Mouse (Mus musculus) hindlimb bud, embryonic 11.5 days (tissue): ENCODE results near the gene Tnk2.
A peak's percentile ranks its signal among the peaks of the same experiment; 100 is the strongest.

Experiments used
- DNase-seq: peaks from one replicate; pipeline ENCODE4 v3.0.0-alpha.2; 2012; ENCODE audit warnings: low read depth, low spot score; ENCODE audit errors: extremely low spot score

The Tnk2 gene

DNA sequence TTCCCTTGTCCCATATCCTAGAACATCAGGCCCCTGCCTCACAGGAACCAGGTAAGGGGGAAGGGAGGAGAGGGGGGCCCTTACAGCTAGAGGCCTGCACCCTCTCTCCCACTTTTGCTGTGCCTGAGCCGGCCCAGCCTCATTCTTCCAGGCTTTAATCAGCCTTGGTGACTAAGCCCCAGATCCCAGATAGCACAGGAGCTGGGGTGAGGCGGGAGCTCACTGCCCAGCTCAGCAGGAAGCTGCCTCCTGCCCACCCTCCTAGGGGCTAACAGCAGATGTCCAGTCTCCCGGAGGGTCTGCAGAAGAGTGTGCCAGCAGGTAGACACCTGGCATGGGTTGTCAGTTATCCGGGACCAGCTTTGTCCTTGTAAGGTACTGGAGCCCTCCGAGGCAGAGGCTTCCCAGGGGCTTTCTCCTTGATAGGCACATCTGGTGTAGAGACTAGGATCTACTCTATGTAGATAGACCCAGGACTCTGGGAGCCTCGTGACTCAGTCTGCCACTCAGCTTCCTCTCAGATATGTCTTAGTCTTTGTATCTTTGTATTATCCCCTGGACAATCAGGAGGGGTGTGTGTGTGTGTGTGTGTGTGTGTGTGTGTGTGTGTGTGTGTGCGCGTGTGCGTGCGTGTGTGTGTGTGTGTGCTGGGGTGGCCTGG is 33.5 kb downstream of the Tnk2 start:
- DNase-seq, result no peak

DNA sequence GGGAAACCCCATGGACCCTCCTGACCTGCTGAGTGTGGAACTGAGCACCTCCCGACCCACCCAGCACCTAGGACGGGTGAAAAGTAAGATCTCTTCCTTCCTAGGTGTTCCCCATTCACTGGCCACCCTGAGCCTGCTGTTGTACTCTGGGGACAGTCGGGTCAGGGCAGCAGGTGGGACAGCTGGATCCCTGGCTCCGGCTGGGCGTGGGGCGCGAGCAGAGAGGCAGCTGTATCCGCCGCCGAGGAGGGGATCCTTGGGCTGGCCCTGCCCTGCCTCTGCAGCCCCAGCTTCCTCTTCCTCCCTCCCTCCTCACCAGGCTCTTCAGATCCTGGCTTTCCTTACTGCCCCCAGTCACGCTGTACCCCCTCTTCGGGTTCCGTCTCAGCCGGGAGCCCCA is 34.2 kb downstream of the Tnk2 start:
- DNase-seq, result no peak

DNA sequence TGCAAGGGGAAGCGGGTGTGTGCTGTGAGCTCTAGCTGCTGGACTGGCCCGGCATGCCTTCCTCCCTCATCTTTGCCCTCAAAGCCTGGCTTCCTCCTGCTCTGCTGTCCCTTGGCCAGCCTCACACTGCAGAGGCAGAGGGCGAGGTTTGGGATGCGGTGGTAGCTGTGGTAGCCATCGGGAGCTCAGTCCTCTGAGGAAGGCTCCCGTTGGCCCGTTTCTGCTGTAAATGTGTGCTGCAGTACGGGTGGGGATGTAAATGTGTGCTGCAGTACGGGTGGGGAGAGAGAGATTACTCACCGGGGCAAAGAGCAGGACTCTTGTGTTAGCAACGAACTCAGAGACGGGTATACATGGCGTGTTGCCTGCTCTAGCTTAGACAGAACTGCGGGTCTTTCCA is 35.1 kb downstream of the Tnk2 start:
- no peak for DNase-seq

DNA sequence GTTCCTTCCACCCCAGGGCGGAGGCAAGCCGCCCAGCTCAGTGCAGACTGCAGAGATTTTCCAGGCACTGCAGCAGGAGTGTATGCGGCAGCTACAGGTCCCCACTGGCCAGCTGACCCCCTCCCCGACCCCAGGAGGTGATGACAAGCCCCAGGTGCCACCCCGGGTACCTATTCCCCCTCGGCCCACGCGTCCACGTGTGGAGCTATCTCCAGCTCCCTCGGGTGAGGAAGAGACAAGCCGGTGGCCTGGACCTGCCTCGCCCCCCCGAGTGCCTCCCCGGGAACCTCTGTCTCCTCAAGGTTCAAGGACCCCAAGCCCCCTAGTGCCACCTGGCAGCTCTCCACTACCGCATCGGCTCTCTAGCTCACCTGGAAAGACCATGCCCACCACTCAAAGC is 36.3 kb downstream of the Tnk2 start:
- no peak for DNase-seq

DNA sequence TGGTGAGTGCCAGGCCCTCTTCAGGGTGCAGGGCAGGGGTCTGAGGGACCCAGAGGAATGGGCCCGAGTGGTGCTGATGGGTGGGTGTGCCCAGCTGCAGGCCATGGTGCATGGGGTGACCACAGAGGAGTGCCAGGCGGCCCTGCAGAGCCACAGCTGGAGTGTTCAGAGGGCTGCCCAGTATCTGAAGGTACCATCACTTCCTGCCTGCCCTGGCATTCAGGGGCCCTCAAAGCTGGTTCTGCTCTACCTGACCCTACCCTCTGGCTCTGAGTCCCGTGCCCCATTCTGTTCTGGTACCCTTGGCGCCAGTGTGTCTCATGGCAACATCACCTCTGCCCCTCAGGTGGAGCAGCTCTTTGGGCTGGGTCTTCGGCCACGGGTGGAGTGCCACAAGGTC is 37.1 kb downstream of the Tnk2 start:
- DNase-seq, result no peak

DNA sequence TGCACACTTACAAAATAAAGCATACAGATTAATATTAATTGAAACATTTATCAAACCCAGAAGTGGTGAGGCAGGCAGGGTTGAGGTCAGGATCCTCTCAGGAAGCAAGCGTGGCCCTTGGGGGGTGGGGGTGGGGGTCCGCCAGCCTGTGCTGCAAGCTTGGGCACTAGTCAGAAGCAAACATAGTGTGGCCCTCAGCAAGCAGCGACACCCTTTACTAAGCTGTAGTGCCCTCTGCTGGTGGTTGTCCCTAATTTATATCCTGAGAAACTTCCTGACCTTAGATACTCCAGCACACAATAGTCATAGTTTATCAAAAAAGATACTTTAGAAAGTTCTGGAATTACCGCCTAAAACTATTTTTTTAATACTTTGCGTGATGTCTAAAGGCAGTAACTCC is 38.5 kb downstream of the Tnk2 start:
- DNase-seq, result no peak

DNA sequence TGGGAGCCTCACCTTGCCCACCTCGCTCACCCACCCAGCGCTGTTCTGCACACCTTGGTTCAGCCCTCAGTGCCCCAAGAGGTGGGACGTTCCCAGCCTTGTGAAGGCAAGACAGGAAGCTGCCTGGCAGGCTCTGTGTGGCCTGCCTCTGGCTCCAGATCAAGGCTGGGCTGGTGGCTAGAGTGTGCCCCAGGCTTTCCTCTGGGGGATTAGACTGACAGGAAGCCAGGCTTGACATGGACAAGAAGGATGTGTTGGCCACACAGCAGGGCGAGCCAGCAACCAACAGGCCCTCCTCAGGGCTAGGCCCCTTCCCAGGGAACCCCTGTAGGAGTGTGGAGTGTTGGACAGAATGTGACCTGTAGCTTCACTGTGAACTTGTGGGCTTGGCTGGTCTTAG is 39.2 kb downstream of the Tnk2 start:
- DNase-seq, result no peak

DNA sequence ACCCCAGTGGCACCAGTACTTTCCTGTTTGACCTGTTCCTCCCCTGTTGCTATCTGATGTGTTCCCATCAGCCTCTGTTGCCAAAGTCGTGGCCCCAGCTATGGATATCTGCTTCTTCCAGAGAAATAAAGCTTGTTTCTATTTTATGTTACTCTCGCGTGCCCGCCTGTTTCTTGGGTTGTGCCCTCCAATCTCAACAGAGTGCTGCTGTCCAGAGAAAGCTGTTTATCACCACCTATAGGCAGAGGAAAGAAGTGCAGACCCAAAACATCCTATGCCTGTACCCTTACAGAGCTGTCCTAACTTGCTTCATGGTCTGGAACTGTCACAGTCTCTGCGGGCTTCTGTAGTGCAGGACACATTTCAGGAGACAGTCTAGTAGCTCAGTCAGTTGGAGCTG is 39.7 kb downstream of the Tnk2 start:
- DNase-seq, result no peak

DNA sequence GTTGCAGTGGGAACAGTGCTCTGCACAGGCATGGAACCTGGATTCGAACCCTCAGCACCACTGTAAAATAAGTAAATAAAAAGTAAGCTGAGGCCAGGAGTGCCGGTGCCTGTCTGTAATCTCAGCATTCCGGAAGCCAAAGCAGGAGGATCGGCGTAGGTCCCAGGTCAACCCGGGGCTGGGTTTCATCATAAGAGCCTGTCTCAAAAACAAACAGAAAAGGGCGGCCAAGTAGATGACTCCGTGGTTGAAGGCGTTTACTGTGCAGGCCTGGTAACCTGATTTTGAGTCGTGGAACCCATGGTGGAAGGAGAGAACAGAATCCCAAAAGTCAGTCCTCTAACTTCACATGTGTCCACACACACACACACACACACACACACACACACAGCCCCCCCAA is 41.7 kb downstream of the Tnk2 start:
- no peak for DNase-seq

DNA sequence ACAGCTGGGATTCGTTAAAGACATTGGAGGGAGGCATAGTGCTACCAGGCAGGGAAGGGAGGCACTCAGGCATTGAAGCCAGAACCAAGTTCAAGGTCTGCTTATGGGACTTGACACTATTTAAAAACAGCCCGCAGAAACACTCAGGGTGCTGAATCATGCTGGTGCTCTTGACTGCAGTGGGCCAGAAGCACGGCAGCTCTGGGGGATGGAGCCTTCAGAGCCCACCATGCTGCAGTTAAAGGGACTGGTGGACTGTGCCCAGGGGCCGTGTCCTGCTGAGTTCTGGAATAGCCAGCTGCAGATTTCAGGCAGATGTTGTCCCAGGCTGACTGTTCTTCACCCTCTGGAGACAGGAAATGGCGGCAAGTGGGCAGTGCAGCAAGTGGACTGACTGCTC is 42.3 kb downstream of the Tnk2 start:
- no peak for DNase-seq

DNA sequence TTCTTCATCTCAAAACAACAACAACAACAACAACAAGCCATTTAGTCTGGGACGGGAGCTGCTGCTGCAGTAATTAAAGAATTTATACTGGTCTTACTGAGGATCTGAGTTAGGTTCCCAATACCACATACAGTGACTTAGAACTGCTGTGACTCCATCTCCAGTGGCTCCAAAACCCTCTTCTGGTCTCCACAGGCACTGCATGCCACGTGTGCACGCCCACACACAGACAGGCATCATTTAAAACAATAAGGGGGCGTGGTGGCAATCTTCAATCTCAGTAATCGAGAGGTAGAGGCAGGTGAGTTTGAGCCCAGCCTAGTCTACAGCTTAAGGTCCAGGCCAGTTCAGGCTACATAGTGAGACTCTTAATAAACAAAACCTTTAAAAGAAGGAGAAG is 43.5 kb downstream of the Tnk2 start:
- no peak for DNase-seq

DNA sequence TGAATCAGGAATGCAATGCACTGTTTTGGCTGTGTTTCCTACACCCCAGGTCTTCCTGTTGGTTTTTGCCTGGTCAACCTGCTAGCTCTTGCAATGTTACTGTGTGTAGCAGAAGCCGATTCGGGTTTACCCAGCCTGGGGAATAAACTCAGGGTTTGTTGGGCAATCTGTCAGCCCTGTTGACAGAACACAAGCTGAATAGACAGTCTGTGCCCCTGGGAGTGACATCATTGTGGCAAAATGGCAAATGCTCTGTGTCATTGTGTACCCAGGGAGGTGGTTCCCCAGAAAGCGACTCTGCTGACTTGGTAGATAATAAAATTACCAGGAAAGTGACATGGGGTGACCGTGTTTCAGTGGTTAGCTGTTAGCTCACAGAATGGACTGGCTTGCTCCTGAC is 45.1 kb downstream of the Tnk2 start:
- DNase-seq, result no peak

DNA sequence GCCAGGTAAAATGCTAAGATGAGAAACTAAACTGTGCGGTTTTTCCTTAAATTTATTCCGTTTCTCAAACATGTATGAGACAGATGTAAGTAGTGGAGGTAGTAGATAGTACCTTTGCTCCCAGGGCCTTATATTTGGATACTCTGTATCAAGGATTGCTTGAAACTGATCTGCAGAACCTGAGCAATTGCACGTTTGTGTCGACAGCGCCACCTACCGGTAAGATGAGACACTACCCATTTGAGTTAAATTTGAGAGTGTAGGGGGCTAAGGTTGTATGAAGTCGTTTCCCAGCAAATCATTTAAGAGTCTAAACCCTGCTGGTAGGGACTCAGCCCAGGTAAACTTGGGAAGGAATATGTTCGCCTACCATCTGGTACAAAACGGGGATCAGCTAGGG is 45.8 kb downstream of the Tnk2 start:
- DNase-seq, result peak; percentile 61

DNA sequence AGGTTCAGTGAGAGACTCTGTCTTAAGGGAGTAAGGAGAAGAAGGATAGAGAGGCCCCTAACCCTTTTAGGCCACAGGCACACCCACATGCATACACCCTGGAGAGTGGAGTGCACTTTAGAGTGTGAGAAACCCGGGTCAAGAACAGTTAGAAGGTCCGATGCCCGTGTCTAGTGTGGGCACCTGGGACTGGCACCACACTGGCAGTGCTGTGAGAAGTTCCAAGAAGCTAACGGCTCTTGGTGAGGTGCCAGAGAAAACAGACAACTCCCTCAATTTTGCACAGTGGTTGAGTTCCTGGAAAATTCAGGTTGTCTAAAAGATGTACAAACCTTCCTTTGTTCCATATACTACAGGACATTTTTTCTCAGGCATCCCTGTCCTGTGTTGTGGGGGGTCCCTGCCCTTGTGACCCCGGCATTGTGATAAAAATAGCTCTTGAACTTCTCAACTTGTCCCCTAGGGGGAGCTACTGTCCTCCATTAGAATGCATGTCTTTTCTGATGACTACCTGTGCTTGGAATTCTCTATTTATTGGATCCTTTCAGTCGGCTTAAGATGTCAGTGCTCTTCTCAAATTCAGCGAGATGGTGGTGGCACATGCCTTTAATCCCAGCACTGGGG is 53.3 kb downstream of the Tnk2 start:
- DNase-seq, result no peak

DNA sequence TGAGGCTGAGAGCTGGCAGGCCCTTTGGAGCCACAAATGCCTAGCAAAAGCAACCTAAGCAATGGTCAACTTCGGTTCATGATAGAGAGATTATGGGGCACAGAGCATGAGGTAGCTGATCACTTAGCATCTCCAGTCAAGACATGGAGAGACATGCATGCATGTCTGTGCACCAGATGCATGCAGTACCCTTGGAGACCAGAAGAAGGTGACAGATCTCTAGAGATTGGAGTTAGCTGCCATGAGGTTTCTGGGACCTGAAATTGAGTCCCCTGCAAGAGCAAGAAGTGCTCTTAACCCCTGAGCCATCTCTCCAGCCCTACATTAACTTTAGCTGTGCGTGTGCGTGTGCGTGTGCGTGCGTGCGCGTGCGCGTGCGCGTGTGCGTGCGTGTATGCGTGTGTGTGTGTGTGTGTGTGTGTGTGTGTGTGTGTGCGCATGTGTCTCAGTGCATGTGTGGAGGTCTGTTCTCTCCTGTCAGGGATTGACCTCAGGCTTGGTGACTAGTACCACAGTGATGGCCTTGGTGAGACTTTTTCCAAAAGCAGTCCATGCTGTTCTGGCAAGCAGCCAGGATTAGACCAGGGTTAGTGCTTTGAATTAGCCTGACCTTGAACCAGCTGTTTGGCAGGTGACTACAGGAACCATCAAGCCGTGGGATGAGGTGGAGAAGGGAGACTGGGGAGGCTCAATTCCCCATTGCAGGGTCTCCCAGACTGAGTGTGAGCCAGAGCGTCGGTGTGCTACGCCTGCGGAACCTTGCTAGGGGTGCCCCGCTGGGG is 54.2 kb downstream of the Tnk2 start:
- DNase-seq, result no peak

DNA sequence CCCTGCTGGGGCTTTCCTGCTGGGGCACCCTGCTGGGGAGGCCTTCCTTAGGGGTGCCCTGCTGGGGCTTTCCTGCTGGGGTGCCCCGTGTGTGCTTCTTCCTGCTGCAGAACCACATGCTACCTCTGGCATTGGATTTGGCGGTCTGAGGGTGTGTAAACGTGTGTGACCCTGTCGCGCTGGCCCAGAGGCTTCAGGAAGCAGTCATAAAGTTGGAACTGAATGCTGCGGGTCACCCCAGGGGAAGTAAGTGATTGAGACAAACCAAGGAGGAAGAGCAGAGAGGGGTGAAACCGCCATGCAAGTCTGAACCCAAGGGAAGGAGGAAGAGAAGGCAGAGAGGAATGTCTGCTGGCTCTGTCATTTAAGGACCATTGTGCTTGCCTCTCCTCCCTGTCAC is 54.9 kb downstream of the Tnk2 start:
- DNase-seq, result no peak

DNA sequence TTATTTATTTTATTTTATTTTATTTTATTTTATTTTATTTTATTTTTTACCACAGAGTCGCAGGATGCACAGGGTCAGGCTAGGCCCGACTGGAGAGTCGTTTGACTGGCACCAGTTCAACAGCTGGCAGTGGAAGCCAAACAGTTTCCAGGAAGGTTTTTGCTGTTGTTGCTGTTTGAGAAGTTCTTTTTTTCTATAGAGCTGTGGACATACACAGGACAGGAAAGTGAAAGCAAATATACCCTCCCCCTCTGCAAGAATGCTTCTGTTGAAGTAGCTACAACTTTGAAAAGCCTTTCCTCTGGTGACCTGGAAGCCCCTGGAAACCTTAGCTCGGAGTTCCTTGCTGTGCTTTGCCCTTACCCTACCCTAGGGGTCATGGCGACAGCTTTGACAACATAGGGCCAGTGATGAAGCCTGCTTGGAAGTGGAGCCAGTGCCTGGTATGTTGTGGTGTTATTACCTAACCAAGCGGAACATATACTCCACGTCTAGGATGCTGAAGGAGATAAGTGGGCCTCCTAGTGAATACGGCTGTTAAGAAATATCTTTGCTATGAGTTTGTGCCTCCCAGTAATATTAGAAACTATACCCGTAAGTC is 59.7 kb downstream of the Tnk2 start:
- no peak for DNase-seq

DNA sequence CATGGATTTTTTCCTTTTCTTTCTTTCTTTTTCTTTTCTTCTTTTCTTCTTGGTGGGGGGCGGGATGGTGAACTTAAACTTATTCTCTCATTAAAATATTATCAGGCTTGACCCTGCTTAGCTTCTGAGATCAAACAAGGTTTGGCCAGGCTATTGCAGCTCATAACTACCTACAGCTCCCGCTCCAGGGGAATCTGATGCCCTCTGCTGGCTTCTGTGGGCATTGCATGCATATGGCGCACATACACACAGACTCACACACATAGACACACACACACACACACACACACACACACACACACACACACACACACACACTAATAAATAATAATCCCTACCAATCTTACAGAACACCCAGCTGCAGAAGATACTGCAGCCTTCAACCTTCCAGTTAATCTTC is 61.9 kb downstream of the Tnk2 start:
- no peak for DNase-seq

DNA sequence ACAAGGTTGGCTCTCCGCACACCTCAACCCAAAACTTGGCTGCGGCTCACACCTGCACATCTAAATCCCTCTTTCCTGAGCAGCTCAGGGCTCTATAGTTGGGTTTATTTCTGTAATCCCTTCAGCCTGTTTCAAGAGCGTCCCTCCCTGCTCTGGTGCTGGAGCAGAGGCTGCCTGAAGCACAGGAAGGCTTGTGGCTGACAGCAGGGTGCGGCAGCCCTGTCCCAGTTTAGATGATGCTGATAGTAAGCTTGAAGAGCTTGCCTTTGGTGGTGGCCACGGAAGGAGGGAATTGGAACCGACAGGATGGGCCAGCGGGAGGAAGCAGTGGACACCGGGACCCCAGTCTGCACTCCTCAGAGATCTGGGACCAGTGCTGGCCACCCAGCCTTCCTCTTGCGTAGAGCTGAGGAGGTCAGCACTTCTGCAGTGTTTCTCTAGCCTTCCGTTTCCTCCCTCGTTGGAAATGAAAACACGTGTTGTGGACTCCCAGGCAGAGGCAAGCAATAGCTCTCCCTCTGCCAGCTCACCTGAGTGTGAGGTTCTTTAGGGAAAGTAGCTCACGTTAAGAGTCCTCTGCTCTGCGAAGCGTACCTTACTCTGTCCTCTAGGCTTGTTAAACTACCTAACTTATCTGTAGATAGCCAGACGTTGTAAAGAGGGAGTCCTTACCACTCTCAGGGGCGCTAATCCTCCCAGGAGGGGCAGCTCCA is 63.6 kb downstream of the Tnk2 start:
- DNase-seq, result no peak

DNA sequence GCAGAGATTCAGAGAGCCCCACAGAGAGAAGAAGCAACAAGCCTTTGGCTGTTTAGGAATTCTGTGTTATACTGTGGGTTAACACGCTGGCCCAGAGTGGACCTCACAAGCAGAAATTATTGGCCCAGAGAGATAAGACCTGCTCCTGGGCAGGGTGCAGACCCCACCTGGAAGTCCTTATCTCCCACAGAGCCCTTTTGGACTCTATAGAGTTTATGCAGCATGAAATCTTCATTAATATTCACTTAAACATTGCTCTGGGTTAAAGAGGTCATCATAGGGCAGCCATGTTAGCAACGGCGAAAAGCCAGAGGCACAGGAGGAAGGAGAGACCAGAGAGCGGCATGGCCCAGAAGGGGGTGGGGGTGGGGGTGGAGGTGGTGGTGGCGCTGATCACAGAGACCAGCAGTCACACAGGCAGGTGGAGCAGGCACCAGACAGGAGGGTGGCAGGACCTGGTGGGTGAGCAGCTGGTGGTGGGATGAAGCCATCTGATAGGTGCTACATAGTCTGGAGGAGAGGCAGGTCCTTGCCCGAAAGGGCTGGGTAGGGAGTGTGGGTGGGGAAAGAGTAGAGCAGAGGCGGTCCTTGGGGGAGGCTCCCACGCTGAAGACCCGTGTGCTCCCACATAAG is 64.3 kb downstream of the Tnk2 start:
- DNase-seq, result no peak

DNA sequence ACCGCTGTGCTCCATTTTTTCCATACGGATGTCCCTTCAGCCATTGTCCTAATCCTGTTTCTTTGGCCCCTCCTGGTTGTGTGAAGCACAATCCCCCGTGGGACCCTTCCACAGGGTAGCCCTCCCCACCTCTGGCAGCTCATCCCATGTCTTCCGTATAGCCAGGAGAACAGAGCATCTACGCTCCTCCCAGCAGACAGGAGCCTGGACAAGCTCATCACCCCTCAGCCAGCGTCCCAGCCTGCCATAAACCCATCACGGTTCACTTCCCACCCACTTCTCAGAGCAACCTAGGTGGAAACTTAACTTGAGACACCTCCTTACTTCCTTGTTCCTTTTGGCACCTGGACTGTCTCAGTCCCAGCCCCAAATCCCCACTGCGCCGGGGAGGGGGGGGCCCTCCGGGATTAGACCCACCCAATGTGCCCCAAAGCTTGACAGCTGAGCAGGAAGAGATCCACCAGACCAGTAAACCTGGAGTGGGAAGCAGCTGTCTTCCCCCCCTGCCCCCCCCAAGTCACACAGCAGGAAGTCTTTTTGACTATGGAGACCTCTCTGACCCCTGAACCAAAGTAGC is 64.9 kb downstream of the Tnk2 start:
- no peak for DNase-seq
